Mouse (Mus musculus): ENCODE data around the gene Tspan13. TPM values are rescaled to one million over a fixed set of nuclear protein-coding genes. Genes with fewer than 3 reads are reported as not detected.

Gene Tspan13
- total RNA-seq, 2 experiments from 2014 or later = 199 to 216 TPM

DNA sequence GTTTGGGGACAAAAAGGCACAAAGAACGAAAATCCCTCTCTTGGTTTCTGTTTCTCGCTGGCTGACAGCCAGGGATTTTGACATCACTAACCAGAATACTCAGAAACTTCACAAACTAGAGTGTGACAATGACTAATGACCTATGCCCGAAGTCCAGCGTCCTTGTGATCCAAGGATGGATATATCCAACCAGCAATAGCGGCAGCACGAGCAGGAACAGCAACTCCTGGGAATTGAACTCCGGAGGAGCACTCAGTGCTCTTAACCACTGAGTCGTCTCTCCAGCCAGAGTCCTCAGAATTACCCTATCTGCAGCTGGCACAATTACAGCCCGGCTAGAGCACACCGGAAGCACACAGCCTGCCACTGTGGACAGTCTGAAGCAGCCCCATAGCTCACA is 5.5 kb downstream of the Tspan13 start:
- DNase-seq (ENCODE audit: low spot score in 2 of 2) = no peak
- intact Hi-C loops (cut with DNase I) = no loop called here

- no peak for DNase-seq (ENCODE audit: low spot score in 2 of 2)
- intact Hi-C loops (cut with DNase I) = no loop called here
Measured at GRCm38 (mm10) chr12:36036121-36036520, 6.2 kb downstream of the Tspan13 start.

GRCm38 (mm10) chr12:36035501-36035900 is 6.8 kb downstream of the Tspan13 start:
- intact Hi-C loops (cut with DNase I) = no loop called here
- no peak for DNase-seq (ENCODE audit: low spot score in 2 of 2)

DNA sequence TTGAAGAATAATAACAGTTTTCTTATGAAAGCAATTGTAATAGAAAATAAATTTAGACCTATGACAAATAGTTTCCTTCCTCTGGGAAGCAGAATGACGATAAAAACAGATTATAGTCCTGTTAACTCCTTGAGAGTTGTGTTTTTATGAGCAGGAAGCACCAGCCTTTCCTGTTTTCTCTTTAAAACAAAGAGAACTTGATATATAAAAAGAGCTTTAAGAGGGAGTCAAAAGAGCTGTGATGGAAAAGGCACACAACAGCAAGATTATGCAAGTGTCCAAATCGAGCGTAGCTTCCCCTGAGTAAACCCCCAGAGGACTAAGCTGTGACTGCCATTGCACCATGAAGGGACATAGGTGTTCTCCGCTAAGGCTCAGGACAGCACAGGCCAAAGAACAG is 9.9 kb downstream of the Tspan13 start:
- no peak for DNase-seq (ENCODE audit: low spot score in 2 of 2)
- intact Hi-C loops (cut with DNase I) = no loop called here

GRCm38 (mm10) chr12:36030660-36031363 is 11.5 kb downstream of the Tspan13 start:
- intact Hi-C loops (cut with DNase I) = no loop called here
- no peak for DNase-seq (ENCODE audit: low spot score in 2 of 2)

DNA sequence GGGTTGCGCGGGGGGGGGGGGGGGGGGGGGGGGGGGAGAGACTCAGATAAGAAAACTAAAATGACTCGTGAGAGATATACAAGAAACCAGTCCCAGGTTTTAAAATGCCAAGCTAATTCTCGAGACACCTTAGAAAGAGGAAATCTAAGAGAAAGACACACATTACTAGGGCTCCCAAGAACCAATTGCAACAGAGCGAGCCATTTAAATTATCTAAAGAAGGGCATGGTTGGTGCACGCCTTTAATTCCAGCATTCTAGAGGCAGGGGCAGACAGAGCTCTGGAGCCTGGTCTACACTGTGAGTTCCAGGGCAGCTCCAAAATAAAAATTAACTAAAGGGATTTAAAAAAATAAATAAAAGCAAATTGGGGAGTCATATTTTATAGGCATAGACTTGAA is 12.6 kb downstream of the Tspan13 start:
- intact Hi-C loops (cut with DNase I) = no loop called here
- DNase-seq (ENCODE audit: low spot score in 2 of 2) = no peak

- peak; percentile 42 to 81 for DNase-seq (ENCODE audit: low spot score in 2 of 2)
- intact Hi-C loops (cut with DNase I) = no loop called here
Measured at GRCm38 (mm10) chr12:36028968-36029645, 13.2 kb downstream of the Tspan13 start.

GRCm38 (mm10) chr12:36027171-36027570 is 15.1 kb downstream of the Tspan13 start:
- peak in 1 of 2 experiments; percentile 83 for DNase-seq (ENCODE audit: low spot score in 2 of 2)
- intact Hi-C loops (cut with DNase I) = loop anchor here (1.0 kb wide), 1 partner anchor 66 kb away; no protein-coding TSS in a partner anchor

GRCm38 (mm10) chr12:36026126-36026525 is 16.2 kb downstream of the Tspan13 start:
- peak in 1 of 2 experiments; percentile 30 for DNase-seq (ENCODE audit: low spot score in 2 of 2)
- intact Hi-C loops (cut with DNase I) = no loop called here

DNA sequence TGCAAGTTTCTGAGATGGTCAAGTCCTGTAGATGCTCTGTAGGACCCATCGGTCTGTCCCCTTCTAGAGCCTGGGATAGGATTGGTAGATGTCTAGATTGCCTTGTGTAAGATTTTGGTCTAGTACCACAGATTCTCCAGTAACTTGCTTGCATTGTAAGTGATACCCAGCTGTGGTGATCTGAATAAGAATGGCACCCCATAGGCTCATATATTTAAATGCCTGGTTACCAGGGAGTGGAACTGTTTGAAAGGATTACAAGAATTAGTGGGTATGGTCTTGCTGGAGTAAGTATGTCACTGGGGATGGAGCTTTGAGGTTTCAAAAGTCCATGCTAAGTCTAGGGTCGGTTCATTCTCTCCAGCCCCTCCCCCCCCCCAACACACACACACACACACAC is 21.6 kb downstream of the Tspan13 start:
- intact Hi-C loops (cut with DNase I) = no loop called here
- DNase-seq (ENCODE audit: low spot score in 2 of 2) = no peak

DNA sequence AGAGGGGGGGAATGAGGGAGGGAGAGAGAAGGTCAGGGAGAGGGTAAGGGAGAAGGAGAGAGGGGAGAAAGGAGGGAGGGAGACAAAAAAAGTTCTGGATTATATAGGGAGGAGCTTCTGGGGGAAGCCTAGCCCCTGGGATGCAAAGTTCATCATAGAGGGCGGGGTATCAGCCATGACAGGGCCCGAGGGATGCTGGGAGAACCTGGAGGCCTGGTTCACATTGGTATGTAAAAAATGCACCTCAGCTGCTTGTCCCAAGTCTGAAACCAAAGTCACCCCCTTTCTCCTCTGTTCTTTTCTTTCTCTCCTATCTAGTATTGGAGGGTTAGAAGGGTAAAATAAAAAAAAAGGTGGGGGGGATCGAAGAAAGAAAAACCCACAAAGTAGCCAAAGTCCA is 22.2 kb downstream of the Tspan13 start:
- intact Hi-C loops (cut with DNase I) = no loop called here
- DNase-seq (ENCODE audit: low spot score in 2 of 2) = no peak

DNA sequence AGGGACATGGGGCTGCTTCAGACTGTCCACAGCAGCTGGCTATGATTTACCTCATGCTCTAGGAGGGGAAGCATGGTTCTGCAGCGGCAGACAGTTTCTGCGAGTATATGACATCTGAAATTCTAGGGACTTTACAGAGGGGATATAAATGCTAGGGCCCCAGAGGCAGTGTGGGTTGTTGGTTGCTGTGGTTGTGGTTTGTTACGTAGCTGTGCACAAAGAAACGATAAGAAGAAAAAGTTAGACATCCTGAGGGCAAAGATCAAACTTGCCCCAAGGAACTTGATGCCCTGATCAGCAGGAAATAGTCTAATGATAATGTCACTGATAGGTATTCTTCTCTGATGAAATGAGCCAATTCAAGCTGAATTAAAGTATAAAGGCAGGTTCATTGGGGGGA is 22.7 kb downstream of the Tspan13 start:
- DNase-seq (ENCODE audit: low spot score in 2 of 2) = no peak
- intact Hi-C loops (cut with DNase I) = no loop called here

DNA sequence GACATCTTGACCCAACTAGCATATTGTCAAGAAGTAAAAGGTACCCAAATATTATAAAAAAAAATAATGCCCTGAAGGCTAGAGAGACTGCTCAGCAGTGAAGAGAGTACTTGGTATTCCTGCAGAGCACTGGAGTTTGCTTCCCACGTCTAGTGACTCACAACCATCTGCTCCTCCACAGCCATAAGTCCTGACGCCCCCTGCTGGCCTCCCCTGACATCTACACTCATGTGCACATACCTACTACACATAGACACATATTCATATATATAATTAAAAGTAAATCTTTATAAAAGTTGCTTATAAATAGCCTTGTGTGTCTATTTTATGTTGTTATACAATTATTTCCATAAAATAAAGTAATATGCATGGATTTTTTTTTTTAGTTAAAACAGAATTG is 24.5 kb downstream of the Tspan13 start:
- intact Hi-C loops (cut with DNase I) = no loop called here
- no peak for DNase-seq (ENCODE audit: low spot score in 2 of 2)

DNA sequence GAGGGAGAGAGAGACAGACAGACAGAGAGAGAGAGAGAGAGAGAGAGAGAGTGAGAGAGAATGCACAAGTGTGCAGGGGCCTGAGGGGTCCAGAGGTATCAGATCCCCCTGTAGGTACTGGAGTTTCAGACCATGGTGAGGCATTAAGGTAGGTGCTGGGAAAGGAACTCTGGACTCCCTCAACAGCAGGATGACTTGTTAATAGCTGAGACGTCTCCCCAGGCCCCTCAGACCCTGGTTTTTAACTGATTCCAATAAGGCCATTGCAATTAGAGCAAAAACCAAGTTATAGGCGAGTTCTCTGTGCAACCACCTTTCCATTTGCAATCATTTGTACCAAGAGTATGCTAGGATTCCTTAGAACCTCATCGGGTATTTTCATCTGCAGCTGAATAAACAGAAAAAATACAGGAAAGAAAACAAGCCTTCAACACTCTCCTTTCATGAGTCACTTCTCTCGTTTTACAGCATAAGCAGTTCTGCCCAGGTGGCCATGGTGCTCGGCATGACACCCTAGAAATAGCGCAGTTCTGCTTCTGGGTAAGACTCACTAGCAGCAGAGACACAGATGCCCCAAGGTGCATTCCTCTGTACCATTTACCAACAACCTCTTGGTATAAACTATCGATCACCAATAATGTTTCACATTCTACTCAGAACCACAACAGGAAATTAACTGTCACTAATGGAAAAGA is 28.9 kb downstream of the Tspan13 start:
- intact Hi-C loops (cut with DNase I) = no loop called here
- peak in 1 of 2 experiments; percentile 28 for DNase-seq (ENCODE audit: low spot score in 2 of 2)

- no peak for DNase-seq (ENCODE audit: low spot score in 2 of 2)
- intact Hi-C loops (cut with DNase I) = no loop called here
Measured at GRCm38 (mm10) chr12:36008364-36009047, 33.8 kb downstream of the Tspan13 start.

- intact Hi-C loops (cut with DNase I) = no loop called here
- DNase-seq (ENCODE audit: low spot score in 2 of 2) = no peak
Measured at GRCm38 (mm10) chr12:36007581-36007980, 34.7 kb downstream of the Tspan13 start.

GRCm38 (mm10) chr12:36004714-36005113 is 37.6 kb downstream of the Tspan13 start:
- intact Hi-C loops (cut with DNase I) = no loop called here
- DNase-seq (ENCODE audit: low spot score in 2 of 2) = no peak

DNA sequence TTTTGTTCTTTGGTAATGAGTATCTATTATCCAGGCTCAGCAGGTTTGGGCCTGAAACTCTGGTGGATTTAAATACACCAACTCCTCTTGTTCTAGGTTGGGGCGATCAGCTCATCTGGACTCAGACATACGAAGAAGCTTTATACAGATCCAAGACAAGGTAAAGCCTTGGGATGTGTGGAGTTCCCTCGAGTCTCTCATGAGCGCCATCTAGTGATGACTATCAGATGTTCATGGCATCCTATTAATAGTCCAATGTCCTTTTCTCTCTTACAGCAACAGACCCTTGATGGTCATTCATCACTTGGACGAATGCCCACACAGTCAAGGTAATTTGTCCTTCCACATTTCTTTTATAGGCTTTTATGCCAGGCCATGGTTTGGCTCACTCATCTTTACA is 46.5 kb downstream of the Tspan13 start:
- peak; percentile 23 to 27 for DNase-seq (ENCODE audit: low spot score in 2 of 2)
- intact Hi-C loops (cut with DNase I) = loop anchor here (1.0 kb wide), 1 partner anchor 99 kb away; no protein-coding TSS in a partner anchor

DNA sequence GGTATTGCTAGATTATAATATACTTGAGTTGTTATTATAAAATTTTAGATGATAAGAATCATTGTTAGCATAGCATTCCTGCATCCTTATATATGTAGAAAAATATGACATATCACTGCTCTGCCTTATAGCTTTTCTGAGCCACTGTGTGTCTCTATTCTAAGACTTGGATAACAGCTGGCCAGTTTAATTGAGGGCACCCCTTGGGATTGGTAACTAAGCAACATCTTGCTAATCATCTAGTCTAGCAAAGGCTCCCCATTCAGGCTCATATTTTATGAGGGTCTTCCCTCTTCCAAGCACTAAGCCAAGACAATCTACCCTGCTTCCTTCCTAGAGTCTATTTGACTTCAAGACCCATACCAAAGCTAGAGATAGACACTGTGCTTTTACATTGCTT is 48.2 kb downstream of the Tspan13 start:
- intact Hi-C loops (cut with DNase I) = no loop called here

DNA sequence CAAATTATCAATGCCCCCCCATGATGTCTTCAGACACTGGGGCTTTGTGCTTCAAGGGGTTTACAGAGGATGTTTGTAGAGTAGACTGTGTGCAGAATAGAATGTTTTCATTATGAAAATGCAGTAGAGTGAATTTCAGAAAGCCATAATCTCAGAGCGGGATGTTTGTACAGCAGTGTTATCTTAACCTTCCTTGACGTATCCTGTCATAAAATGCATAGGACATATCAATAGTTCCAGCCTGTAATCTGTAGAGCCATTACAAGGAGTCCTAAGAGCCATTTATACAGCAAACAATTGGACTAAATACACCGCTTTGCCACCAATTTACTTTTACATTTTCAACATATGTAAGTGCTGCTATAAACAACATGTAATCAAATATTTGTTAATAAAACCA is 48.7 kb downstream of the Tspan13 start:
- intact Hi-C loops (cut with DNase I) = no loop called here
- DNase-seq (ENCODE audit: low spot score in 2 of 2) = no peak

More for the DNA sequence above, 48.2 kb downstream of the Tspan13 start:
- no peak for DNase-seq (ENCODE audit: low spot score in 2 of 2)

All from left cerebral cortex, postnatal 25 days (tissue).